Mouse (Mus musculus) thymus, postnatal 0 days (tissue): ENCODE measurements around the gene Psma6. TPM values are rescaled to one million over a fixed set of nuclear protein-coding genes. Genes with fewer than 3 reads are reported as not detected.
"Not testable (repeated sequence)": the region's sequence is repeated elsewhere in the genome, so short reads cannot be mapped to it uniquely, and the experiment has no call there.

Experiments
- DNase-seq: peaks from one replicate; pipeline ENCODE4 v3.0.0-alpha.2; 2015; ENCODE audit warnings: low spot score
- polyA plus RNA-seq: library from polyadenylated mRNA; unstranded; fragments of >200 nt; fragmentation: Nextera tagmentation; extraction: Ambion mirVana; gene quantifications from 2 replicates; pipeline ENCODE4 v1.2.1, GENCODE M21; 2015

Gene Psma6
- polyA plus RNA-seq, 1 experiment from 2014 or later = 727 TPM

- DNase-seq = no peak
These were observed 8.1 kb downstream of the Psma6 start for GRCm38 (mm10) chr12:55392120-55392519.

DNA sequence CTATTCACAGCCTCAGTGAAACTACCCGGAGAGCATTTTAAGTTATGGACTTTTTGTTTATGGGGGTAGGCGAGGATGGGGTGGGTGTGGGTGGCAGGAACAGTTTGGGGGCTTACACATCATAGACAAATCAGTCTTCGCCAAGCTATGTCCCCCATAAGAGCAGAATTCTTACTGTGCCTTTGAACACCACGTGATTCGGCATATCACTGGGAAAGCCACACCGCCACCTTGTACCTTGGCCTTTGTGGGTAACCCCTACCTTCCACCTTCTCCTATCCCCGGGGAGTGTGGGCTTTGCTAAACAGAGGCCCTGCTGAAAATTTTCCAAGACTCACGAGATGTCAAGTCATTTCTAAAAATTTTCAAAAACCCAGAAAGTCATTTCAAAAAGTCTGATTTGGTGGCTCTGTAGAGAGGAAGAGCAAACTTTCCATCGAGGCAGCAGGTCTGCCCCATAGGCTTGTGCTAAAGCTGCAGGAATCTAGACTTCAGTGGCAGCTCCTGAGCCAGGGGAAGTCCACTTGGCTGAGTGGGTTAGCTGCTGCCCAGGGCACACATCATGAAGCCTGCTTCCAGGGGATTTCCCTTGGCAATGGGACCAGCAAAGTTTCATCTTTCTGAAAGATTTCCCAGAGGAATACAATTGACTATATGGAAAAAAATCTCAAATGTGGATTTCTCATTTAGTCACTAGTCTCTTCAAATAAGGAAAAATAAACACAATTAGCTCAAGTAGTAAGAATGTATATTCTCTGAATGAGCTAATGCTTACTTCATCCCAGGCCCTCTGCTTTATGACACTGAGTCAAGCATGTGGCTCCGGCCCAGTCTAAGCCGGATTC lies 8.9 kb downstream of the Psma6 start:
- no peak for DNase-seq

- DNase-seq = not testable (repeated sequence)
These were observed 11.6 kb downstream of the Psma6 start for GRCm38 (mm10) chr12:55395601-55396000.

GRCm38 (mm10) chr12:55396536-55396935 lies 12.5 kb downstream of the Psma6 start:
- no peak for DNase-seq

DNA sequence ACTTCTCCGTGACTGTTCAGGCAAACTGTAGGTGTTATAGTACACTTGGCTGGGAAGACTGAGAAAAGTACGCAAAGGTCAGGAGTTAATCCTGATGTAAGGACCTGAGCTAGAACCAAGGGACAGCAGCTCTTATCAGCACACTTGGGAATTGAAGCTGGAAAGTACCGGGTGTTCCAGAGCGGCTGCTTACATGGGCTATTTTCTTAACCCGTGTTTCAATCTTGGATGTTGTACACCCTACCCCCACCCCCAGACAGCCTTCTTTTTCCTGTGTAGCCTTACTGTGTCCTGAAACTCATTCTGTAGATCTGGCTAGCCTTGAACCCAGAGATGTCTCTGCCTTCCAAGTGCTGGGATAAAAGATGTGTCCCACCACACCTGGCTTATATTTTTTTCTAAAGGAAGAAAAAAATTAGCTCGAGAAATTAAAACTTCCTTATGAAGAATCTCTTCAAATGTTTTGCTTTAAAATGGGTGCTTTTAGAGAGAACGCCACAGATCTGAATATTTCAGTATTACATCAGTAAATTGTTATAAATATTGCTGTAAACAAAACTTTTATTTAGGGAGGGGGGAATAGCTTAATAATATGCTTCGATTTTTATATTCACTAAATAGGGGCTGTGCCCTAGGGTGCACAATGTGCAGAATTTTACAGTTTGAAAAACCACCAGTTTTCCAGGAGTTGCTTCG lies 13.7 kb downstream of the Psma6 start:
- DNase-seq = no peak

- peak; percentile 96 for DNase-seq
These were observed 14.5 kb downstream of the Psma6 start for GRCm38 (mm10) chr12:55398240-55399127.

DNA sequence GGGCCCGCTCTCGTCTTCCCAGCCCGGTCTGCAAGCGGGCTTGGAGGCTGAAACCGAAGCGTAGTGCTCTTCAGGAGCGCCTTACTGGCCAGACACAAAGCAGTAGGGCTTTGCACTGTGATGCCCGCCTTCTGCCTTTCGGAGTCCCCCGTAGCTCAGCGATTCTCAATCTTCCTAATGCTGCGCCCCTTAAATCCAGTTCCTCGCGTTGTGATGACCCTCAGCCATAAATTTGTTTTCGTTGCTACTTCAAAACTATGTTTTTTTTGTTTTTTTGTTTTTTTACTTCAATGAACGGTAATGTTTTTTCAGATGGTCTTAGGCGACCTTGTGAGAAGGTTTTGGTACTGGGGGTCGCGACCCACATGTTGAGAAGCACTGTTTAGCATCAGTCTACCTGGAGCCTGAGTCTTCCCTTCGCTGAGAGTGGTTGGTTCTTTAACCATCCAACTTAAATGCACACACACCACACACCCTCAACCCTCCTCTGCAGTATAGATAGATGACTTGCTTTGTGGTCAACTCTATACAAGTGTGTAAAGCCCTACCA lies 15.2 kb downstream of the Psma6 start:
- no peak for DNase-seq

DNA sequence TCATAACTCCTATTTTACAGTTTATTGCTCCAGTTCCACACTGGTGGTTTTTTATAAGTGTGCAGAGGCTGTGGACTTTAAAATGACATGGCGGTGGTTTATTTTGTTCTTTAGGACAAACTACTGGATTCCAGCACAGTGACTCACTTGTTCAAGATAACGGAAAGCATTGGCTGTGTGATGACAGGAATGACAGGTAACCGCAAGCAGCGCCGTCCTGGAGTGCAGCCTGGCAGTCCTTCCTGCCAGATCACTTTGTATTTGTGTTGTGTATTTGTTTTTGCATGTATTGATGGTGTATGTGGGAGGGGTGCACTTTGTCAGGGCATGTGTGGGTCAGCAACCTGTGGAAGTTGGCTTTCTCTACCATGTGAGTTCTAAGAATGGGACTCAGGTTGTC lies 23.9 kb downstream of the Psma6 start:
- no peak for DNase-seq

DNA sequence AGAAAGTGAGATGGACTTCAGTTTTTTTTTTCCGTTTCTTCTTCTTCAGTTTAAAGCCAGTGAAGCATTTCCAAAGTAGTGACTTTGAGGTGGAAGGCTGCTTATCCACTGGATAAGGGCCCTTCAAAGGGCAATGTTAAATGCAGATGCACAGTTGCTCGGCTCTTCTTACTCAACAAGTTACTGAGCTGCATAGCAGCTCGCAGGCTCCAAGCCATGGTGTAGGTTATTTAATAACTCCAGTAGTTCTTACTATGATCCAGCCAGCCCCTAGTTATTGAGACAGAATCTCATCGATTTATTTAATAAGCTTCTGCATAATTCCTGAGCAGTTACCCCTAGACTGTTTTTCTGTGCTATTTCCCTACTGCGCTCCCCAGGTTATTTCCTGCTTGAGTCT lies 31.2 kb downstream of the Psma6 start:
- no peak for DNase-seq

DNA sequence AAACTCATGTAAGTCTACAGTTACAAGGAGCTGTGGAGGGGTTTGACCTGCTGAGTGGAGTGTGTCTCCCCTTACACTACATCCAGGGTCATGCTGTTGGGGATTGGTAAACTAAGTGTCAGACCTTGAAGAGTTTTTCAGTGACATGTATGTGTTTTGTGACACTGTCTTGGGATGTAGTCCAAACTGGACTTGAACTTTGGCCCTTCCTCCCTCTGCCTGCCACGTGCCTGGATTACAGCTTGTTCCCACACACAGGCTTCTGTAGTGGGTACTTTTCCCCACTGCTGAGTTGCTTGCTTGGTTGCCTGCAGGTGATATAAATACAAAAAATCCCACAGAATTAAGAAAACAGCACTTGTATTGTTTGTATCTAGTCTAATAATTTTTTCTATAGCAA lies 31.7 kb downstream of the Psma6 start:
- no peak for DNase-seq

- DNase-seq = no peak
These were observed 36.2 kb downstream of the Psma6 start for GRCm38 (mm10) chr12:55420220-55420619.

- DNase-seq = peak; percentile 64
These were observed 38.0 kb downstream of the Psma6 start for GRCm38 (mm10) chr12:55422057-55422456.

GRCm38 (mm10) chr12:55426300-55426699 lies 42.3 kb downstream of the Psma6 start:
- DNase-seq = no peak

- no peak for DNase-seq
These were observed 45.2 kb downstream of the Psma6 start for GRCm38 (mm10) chr12:55429201-55429600.

- no peak for DNase-seq
These were observed 45.9 kb downstream of the Psma6 start for GRCm38 (mm10) chr12:55429956-55430355.

DNA sequence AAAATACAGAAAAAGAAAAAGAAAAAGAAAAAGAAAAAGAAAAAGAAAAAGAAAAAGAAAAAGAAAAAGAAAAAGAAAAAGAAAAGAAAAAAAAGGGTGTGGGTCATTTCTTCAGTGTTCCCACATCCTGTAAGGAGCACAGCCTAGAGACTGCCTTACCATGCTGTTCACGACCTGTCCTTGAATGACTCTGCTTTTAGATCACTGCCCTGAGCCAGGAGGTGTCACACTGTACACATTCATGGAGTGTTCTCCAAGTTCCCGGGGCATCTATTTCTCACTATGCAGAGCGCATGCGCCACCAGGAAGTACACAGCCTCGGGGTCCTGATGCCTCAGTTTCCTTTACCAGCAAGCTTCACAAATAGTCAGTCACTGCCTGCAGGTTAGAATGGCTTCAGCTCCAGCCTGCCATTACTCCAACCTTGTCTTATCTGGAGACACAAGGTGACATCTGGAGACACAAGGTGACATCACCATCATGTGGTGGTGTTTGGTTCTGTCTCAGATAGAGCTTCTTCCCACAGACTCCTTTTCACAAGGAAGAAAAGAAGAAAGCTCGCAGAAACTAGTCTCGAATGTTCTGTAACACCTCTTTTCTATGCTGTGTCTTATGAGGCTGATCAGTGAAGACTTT lies 48.4 kb downstream of the Psma6 start:
- DNase-seq = no peak

- no peak for DNase-seq
These were observed 48.9 kb downstream of the Psma6 start for GRCm38 (mm10) chr12:55432920-55433284.

DNA sequence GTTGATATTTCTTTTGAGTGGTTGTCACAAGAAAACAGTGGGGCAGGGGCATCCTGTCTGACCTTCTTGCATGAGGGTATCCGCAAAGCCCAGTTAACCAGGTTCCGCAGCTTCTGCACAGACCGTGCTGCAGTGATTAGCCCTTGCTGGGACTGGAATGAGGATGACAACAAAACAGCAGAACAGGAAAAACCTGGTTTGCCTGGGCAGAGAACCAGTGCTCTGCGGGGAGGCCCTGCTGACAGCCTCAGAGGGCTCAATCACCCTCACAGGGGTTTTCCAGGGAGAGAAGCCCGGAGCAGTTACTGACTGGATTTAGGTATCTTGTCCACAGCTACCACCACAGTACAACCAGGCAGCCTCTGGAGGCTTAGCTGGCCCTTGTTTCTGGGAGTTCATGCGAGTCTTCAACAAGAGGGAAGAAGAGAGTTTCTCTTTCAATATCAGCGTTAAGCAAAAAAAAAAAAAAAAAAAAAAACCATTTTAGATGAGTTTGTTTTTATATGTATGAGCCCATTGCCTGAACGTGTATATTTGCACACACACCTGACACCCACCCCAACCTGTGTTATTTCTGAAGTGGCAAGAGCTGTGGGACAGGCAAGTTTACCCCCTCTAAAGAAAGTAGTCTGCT lies 49.9 kb downstream of the Psma6 start:
- DNase-seq = no peak

DNA sequence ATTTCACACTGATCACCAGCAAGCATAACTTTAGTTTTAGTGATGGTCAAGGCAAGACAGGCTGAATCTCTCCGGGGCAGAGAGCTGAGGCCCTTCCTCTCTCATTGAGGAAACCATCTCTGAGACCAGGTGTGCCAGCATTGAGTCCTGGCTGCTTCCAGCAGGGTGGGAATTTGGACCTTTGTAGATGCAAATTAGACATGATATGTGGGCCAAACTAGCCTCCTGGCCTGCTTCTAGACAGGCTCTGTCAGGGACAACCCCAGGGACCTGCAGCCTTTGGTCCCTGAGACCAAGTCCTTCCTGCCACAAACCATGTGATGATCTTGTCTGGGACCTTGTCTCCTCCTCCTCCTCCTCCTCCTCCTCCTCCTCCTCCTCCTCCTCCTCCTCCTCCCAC lies 51.1 kb downstream of the Psma6 start:
- no peak for DNase-seq

DNA sequence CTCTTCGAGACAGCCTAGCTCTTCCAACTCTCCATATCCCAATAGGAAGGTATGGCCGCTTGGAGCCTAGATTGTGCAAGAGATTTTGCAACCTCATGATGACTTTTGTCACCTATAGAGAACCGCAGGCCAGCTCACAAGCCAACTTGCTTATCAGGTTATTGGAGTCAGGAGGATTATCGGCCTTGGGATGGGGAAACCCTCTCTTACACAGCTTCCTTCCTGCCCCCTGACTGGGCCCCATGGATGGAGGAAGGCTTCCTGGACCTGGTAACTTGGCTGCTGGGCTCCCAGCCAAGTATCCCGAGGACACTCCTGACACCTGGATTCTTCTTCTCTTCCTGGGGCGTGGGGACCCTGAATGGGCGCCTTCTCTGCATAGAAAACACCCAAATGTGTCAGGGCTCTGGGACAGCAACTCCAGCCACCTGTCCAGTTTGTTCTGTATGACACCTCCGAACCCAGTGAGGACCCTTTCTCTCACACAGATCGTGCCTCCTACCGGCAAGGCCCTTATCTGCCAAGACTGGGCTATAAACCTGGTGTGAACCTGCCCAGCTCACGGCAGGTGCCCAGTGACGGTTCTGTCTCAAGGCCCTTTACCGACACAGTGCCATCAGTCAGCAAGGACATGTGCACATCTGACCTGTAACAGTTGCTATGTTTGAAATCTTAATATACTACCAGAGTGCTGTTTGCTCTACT lies 53.3 kb downstream of the Psma6 start:
- no peak for DNase-seq
